Mouse (Mus musculus): Measurements from ENCODE around the gene Ube3b. TPM values are rescaled to one million over a fixed set of nuclear protein-coding genes. Genes with fewer than 3 reads are reported as not detected.
A peak's percentile ranks its signal among the peaks of the same experiment; 100 is the strongest.

The Ube3b gene
- polyA plus RNA-seq, 1 experiment from 2014 or later, result 17.1 TPM

- Histone ChIP-seq H3K36me3 (replicated peaks) (no peaks in the 10 kb centered on the region), H3K27me3 (no peaks in the 10 kb centered on the region), H3K27ac (replicated peaks) (no peak overlapping the region), H3K9ac (no peak overlapping the region), H3K4me2 (no peak overlapping the region), H3K9me3 (replicated peaks) (no peaks in the 10 kb centered on the region), H3K4me3 (replicated peaks) (no peak overlapping the region), H3K4me1 (replicated peaks) (no peaks in the 10 kb centered on the region)
- WGBS (ENCODE audit: insufficient replicate concordance), result 68% methylated on average over 18 of the region's 18 CpGs
- ATAC-seq (ENCODE audit: insufficient read depth), result no peak
These were observed 48.2 kb downstream of the Ube3b start for GRCm38 (mm10) chr5:114428621-114429020.

- no peaks in the 10 kb centered on the region for H3K36me3 ChIP-seq (replicated peaks)
- WGBS (ENCODE audit: insufficient replicate concordance), result 66% methylated on average over 7 of the region's 7 CpGs
- no peak overlapping the region for H3K9ac ChIP-seq
- H3K4me2 ChIP-seq, result no peak overlapping the region
- ATAC-seq (ENCODE audit: insufficient read depth), result no peak
- H3K4me1 ChIP-seq (replicated peaks), result no peaks in the 10 kb centered on the region
- no peak overlapping the region for H3K4me3 ChIP-seq (replicated peaks)
- no peak overlapping the region for H3K27ac ChIP-seq (replicated peaks)
- no peaks in the 10 kb centered on the region for H3K27me3 ChIP-seq
- H3K9me3 ChIP-seq (replicated peaks), result no peaks in the 10 kb centered on the region
These were observed 49.4 kb downstream of the Ube3b start for GRCm38 (mm10) chr5:114429781-114430180.

DNA sequence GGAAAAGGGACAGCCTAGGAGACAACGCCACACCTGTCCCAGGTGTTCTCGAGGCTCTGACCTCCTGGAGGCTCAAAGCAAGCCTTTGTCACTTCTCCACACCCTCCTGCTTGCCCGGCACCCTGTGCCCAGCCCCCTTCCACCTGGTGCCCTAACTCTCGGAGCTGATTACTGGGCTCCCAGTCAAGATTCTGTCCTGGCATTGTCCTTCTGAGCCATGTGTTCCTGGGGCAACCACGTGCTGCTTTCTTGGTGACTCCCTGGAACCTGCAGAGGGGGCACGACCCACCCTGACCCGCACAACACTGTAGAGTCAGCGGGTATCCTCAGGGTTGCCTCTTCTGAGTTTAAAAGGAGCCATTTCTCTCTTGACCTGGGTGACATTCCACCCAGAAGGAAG lies 54.0 kb downstream of the Ube3b start:
- Histone ChIP-seq H3K9me3 (replicated peaks) (no peaks in the 10 kb centered on the region), H3K27ac (replicated peaks) (no peak overlapping the region), H3K36me3 (replicated peaks) (peaks cover 11% of the 10 kb centered on the region; the same call in 1 of the 2 replicates), H3K9ac (no peak overlapping the region), H3K4me1 (replicated peaks) (no peaks in the 10 kb centered on the region), H3K4me2 (no peak overlapping the region), H3K4me3 (replicated peaks) (no peak overlapping the region), H3K27me3 (no peaks in the 10 kb centered on the region)
- no peak for ATAC-seq (ENCODE audit: insufficient read depth)
- 68% methylated on average over 8 of the region's 8 CpGs for WGBS (ENCODE audit: insufficient replicate concordance)

GRCm38 (mm10) chr5:114435588-114435987 lies 55.2 kb downstream of the Ube3b start:
- Histone ChIP-seq H3K9me3 (replicated peaks) (no peaks in the 10 kb centered on the region), H3K4me2 (no peak overlapping the region), H3K9ac (no peak overlapping the region), H3K36me3 (replicated peaks) (peaks cover 11% of the 10 kb centered on the region; the same call in 1 of the 2 replicates), H3K4me3 (replicated peaks) (no peak overlapping the region), H3K4me1 (replicated peaks) (no peaks in the 10 kb centered on the region), H3K27ac (replicated peaks) (no peak overlapping the region), H3K27me3 (no peaks in the 10 kb centered on the region)
- WGBS (ENCODE audit: insufficient replicate concordance), result 83% methylated on average over 14 of the region's 14 CpGs
- ATAC-seq (ENCODE audit: insufficient read depth), result no peak

DNA sequence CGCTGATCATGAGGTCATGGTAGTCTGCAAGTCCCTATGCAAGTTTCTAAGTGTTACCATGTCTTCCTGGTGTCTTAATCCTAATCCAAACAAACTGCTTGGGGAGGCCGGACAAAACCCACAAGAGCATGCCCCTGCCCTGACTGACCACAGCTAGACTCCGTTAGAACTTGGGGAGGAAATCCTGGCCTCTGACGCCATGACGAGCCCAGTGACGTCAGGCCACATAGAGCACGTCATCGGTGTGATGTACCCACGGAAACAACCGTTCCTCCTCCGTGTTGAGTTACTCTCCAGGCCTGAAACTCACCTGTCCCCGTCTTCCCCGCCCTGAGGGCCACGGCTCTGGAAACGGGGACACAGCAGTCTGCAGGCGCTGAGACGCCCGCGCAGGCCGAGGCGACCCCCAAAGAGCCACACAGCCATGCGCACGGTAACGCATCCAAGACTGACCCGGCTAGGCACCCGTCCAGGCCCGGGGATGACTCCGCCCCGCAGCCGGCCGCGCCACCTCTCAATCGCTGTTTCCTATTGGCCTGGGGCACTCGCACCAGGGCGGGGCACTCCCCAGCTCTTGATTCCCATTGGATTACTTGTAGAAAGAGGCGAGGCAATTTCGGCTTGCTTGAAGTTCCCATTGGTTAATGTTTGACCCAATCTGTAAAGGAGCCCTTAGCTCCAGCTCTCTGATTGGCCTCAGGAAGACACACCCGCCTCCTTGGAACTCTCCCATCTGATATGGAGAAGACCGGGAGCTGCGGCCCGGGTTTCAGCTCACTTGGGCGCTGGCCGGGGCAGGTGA lies 63.4 kb downstream of the Ube3b start, which contains the start of the genes Mmab and Mvk:
Gene Mmab (minus strand): TSS at position 495 of the 802 bp plus-strand sequence.
Gene Mvk (plus strand): TSS at position 704 of the 802 bp plus-strand sequence.
- Histone ChIP-seq H3K9me3 (replicated peaks) (no peaks in the 10 kb centered on the region), H3K27me3 (no peaks in the 10 kb centered on the region), H3K4me2 (peak within 1 kb of the TSS; percentile 92), H3K27ac (replicated peaks) (peak within 1 kb of the TSS; percentile 53), H3K36me3 (replicated peaks) (no peaks in the 10 kb centered on the region), H3K4me1 (replicated peaks) (peaks cover 24% of the 10 kb centered on the region), H3K9ac (peak within 1 kb of the TSS; percentile 65), H3K4me3 (replicated peaks) (peak within 1 kb of the TSS; percentile 68)
- peak; percentile 96 for ATAC-seq (ENCODE audit: insufficient read depth)
- WGBS (ENCODE audit: insufficient replicate concordance), result 2% methylated on average over 43 of the region's 43 CpGs

GRCm38 (mm10) chr5:114444368-114444692 lies 63.9 kb downstream of the Ube3b start:
- H3K9me3 ChIP-seq (replicated peaks), result no peaks in the 10 kb centered on the region
- peak overlapping the region; percentile 92 for H3K4me2 ChIP-seq
- H3K9ac ChIP-seq, result peak overlapping the region; percentile 65
- H3K27me3 ChIP-seq, result no peaks in the 10 kb centered on the region
- peak overlapping the region; percentile 68 for H3K4me3 ChIP-seq (replicated peaks)
- H3K36me3 ChIP-seq (replicated peaks), result no peaks in the 10 kb centered on the region
- H3K4me1 ChIP-seq (replicated peaks), result peaks cover 24% of the 10 kb centered on the region
- ATAC-seq (ENCODE audit: insufficient read depth), result no peak
- under 1% methylated on average over 21 of the region's 21 CpGs for WGBS (ENCODE audit: insufficient replicate concordance)
- no peak overlapping the region; the same call in 1 of the 2 replicates for H3K27ac ChIP-seq (replicated peaks)

DNA sequence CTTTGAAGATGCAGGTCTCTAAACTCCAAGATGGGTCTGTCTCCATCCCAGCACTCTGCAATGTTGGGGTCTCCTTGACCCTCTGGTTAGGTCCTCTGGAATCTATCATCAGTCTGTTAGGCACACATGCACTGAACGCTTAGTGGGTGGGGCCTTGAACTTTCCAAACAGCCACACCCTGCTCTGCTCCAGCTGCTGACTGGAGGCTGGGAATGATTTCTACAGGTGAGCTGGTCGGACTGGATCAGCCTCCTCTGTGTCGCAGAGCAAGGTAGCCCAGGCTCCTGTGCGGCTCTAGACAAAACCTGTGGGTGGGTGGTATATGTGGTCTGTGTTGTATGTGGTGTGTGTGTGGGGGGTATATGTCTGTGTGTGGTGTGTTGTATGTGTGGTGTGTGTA lies 68.6 kb downstream of the Ube3b start:
- Histone ChIP-seq H3K4me3 (replicated peaks) (no peak overlapping the region), H3K27ac (replicated peaks) (no peak overlapping the region), H3K9ac (no peak overlapping the region), H3K9me3 (replicated peaks) (no peaks in the 10 kb centered on the region), H3K27me3 (no peaks in the 10 kb centered on the region), H3K4me1 (replicated peaks) (peaks cover 11% of the 10 kb centered on the region), H3K36me3 (replicated peaks) (no peaks in the 10 kb centered on the region), H3K4me2 (no peak overlapping the region)
- 70% methylated on average over 4 of the region's 4 CpGs for WGBS (ENCODE audit: insufficient replicate concordance)
- ATAC-seq (ENCODE audit: insufficient read depth), result no peak

- ATAC-seq (ENCODE audit: insufficient read depth), result no peak
- Histone ChIP-seq H3K36me3 (replicated peaks) (no peaks in the 10 kb centered on the region), H3K9ac (no peak overlapping the region), H3K27me3 (no peaks in the 10 kb centered on the region), H3K27ac (replicated peaks) (no peak overlapping the region), H3K4me1 (replicated peaks) (no peaks in the 10 kb centered on the region), H3K9me3 (replicated peaks) (no peaks in the 10 kb centered on the region), H3K4me2 (no peak overlapping the region), H3K4me3 (replicated peaks) (no peak overlapping the region)
- WGBS (ENCODE audit: insufficient replicate concordance), result 68% methylated on average over 9 of the region's 9 CpGs
These were observed 75.9 kb downstream of the Ube3b start for GRCm38 (mm10) chr5:114456287-114456686.

- no peak for ATAC-seq (ENCODE audit: insufficient read depth)
- Histone ChIP-seq H3K4me3 (replicated peaks) (no peak overlapping the region), H3K27me3 (no peaks in the 10 kb centered on the region), H3K36me3 (replicated peaks) (no peaks in the 10 kb centered on the region), H3K27ac (replicated peaks) (no peak overlapping the region), H3K9me3 (replicated peaks) (no peaks in the 10 kb centered on the region), H3K4me2 (no peak overlapping the region), H3K4me1 (replicated peaks) (no peaks in the 10 kb centered on the region), H3K9ac (no peak overlapping the region)
- 72% methylated on average over 16 of the region's 16 CpGs for WGBS (ENCODE audit: insufficient replicate concordance)
These were observed 76.7 kb downstream of the Ube3b start for GRCm38 (mm10) chr5:114456995-114457605.

DNA sequence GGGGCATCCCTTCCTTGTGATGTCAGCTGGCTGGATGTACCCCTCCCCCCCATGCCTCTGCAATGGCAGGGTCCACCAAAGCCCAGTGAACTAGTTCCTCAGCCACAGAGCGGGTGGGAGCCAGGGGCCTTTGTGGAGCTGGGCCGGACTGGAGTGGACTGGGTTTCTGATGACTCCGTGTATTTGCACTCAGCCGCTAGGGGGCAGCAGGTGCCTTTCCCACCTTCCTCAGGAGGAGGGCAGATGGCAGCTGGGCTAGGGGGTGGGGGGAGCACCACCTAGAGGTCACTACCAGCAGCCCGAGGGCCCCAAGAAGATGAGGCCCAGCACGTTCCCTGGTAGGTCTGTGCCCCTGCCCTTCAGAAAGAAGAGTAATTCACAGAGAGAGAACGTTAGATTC lies 80.8 kb downstream of the Ube3b start:
- Histone ChIP-seq H3K9me3 (replicated peaks) (no peaks in the 10 kb centered on the region), H3K4me3 (replicated peaks) (no peak overlapping the region), H3K9ac (no peak overlapping the region), H3K36me3 (replicated peaks) (no peaks in the 10 kb centered on the region), H3K4me1 (replicated peaks) (no peaks in the 10 kb centered on the region), H3K4me2 (no peak overlapping the region), H3K27ac (replicated peaks) (no peak overlapping the region), H3K27me3 (no peaks in the 10 kb centered on the region)
- ATAC-seq (ENCODE audit: insufficient read depth), result peak; percentile 20; the same call in 1 of the 2 replicates
- WGBS (ENCODE audit: insufficient replicate concordance), result 9% methylated on average over 7 of the region's 7 CpGs

- H3K4me3 ChIP-seq (replicated peaks), result no peak overlapping the region
- H3K4me1 ChIP-seq (replicated peaks), result no peaks in the 10 kb centered on the region
- no peak overlapping the region for H3K9ac ChIP-seq
- H3K36me3 ChIP-seq (replicated peaks), result no peaks in the 10 kb centered on the region
- no peak overlapping the region for H3K4me2 ChIP-seq
- no peaks in the 10 kb centered on the region for H3K9me3 ChIP-seq (replicated peaks)
- WGBS (ENCODE audit: insufficient replicate concordance), result 71% methylated on average over 24 of the region's 24 CpGs
- H3K27ac ChIP-seq (replicated peaks), result no peak overlapping the region
- H3K27me3 ChIP-seq, result no peaks in the 10 kb centered on the region
- ATAC-seq (ENCODE audit: insufficient read depth), result no peak
These were observed 81.9 kb downstream of the Ube3b start for GRCm38 (mm10) chr5:114462067-114463040.
